Mouse (Mus musculus) kidney, embryonic 16.5 days (tissue): Measurements from ENCODE around the gene Gm8356. TPM values are rescaled to one million over a fixed set of nuclear protein-coding genes. Genes with fewer than 3 reads are reported as not detected.
"Not testable (repeated sequence)": the region's sequence is repeated elsewhere in the genome, so short reads cannot be mapped to it uniquely, and the experiment has no call there.

Experiments
- ATAC-seq: fragments of 200-750 bp; cut with Nextera tagmentation; 2 replicates; pipeline ENCODE4 v1.8.0; 2017; ENCODE audit warnings: moderate TSS enrichment; ENCODE audit not compliant: low FRiP score, low TSS enrichment
- H3K27ac ChIP-seq: fragments of 300-500 bp; sonication (generic); 2 replicates; pipeline ENCODE4 v1.5.1; 2014; ENCODE audit warnings: low read length
- H3K27me3 ChIP-seq: fragments of 300-500 bp; sonication (generic); 2 replicates; pipeline ENCODE4 v1.6.1; 2014; ENCODE audit warnings: low read length, control low read depth, mixed read lengths; ENCODE audit not compliant: insufficient read depth
- H3K36me3 ChIP-seq: fragments of 300-500 bp; sonication (generic); 2 replicates; pipeline ENCODE4 v1.6.1; 2014; ENCODE audit warnings: low read length, control low read depth, mixed read lengths; ENCODE audit not compliant: insufficient read depth
- H3K4me1 ChIP-seq: fragments of 300-500 bp; sonication (generic); 2 replicates; pipeline ENCODE4 v1.6.1; 2014; ENCODE audit warnings: low read length, control low read depth, mixed read lengths; ENCODE audit not compliant: insufficient read depth
- H3K4me2 ChIP-seq: fragments of 300-500 bp; sonication (generic); replicated peaks from 2 replicates; pipeline ENCODE4 v1.6.1; 2014; ENCODE audit warnings: low read depth, low read length
- H3K4me3 ChIP-seq: fragments of 300-500 bp; sonication (generic); 2 replicates; pipeline ENCODE4 v1.5.1; 2014; ENCODE audit warnings: mild to moderate bottlenecking, low read length
- H3K9ac ChIP-seq: fragments of 300-500 bp; sonication (generic); replicated peaks from 2 replicates; pipeline ENCODE4 v1.6.1; 2014; ENCODE audit warnings: low read length
- H3K9me3 ChIP-seq: fragments of 300-500 bp; sonication (generic); 2 replicates; pipeline ENCODE4 v1.6.1; 2016; ENCODE audit warnings: low read length, control low read depth
- WGBS: fragments of 180-500 bp; shearing (Covaris S2); extraction: QIAGEN DNeasy Blood & Tissue Kit; methylation state at CpG from one replicate; pipeline ENCODE4 v1.1.7; 2014; 5-methylcytosine and 5-hydroxymethylcytosine counted together
- polyA plus RNA-seq: library from polyadenylated mRNA; unstranded; fragments of >200 nt; fragmentation: Nextera tagmentation; extraction: Ambion mirVana; gene quantifications from 2 replicates; pipeline ENCODE4 v1.2.1, GENCODE M21; 2015

Gene Gm8356
- not detected in 2 replicates for polyA plus RNA-seq

DNA sequence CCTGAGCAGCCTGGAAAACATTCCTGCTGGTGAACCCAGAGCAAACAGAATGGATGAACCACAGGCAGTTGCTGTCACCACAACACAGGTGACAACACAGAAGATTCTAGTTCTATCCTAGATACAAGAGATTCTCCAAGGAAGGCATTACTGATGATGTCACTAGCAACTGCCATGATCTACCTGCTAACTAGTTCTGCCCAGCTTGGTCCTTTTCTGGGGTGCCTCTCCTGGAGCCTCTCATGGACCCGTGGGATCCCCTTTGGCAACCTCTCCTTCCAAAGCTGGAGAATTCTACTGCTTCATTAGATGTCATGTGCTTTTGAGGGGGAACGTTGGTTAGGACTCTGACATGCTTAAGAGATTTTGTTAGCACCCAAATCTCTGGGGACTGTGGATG is at the start of gene Gm8356:
Gene Gm8356 (minus strand): TSS at position 101 of the 400 bp plus-strand sequence.
- H3K4me3 ChIP-seq, H3K9me3 ChIP-seq, ATAC-seq, H3K27me3 ChIP-seq, H3K27ac ChIP-seq, H3K4me1 ChIP-seq, H3K4me2 ChIP-seq, H3K36me3 ChIP-seq, H3K9ac ChIP-seq: not testable (repeated sequence)
- WGBS, result no CpG with 5 or more reads among the region's 2 CpGs

DNA sequence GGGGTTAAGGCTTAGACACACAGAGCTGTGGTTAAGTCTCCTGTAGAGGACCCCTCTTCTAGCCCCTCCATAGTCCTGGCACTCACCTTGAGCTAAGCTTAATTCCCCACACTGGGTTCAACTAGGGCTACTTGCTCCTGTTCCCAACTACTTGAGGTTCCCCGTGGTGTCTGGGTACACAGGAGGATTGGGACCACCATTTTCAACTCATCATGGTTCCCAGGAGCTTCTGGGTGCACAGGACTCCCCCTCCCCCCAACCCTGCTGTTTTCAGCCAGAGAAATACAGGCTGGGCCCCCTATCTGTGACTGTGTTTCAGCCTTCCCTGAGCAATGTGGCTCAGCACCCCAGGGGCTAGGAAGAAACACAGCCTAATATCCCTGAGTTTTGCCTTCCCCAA is 50.8 kb downstream of the Gm8356 start:
- not testable (repeated sequence) for H3K4me3 ChIP-seq, H3K4me2 ChIP-seq, H3K27me3 ChIP-seq, H3K36me3 ChIP-seq, H3K4me1 ChIP-seq, H3K9me3 ChIP-seq, H3K27ac ChIP-seq, H3K9ac ChIP-seq, ATAC-seq
- 42% methylated on average over 1 of the region's 1 CpGs for WGBS

DNA sequence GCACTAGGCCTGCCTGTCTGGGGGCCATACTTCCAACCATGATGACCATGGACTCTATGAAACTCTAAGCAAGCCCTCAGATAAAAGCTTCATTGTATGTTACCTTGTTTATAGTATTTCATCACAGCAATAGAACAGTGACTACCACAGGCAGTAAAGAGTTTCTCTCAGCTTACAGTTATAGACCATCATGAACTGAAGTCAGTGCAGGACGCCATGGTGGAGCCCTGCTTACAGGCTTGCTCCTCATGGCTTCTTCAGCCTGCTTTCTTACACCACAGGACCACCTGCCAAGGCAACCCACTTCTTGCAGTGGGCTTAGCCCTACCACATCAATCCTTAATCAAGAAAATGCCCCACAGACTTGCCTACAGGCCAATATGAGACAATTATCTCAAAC is 51.5 kb downstream of the Gm8356 start:
- H3K27ac ChIP-seq, H3K4me3 ChIP-seq, H3K9ac ChIP-seq, H3K36me3 ChIP-seq, H3K27me3 ChIP-seq, H3K4me1 ChIP-seq, H3K4me2 ChIP-seq, ATAC-seq, H3K9me3 ChIP-seq: not testable (repeated sequence)
- no CpG with 5 or more reads among the region's 1 CpGs for WGBS

DNA sequence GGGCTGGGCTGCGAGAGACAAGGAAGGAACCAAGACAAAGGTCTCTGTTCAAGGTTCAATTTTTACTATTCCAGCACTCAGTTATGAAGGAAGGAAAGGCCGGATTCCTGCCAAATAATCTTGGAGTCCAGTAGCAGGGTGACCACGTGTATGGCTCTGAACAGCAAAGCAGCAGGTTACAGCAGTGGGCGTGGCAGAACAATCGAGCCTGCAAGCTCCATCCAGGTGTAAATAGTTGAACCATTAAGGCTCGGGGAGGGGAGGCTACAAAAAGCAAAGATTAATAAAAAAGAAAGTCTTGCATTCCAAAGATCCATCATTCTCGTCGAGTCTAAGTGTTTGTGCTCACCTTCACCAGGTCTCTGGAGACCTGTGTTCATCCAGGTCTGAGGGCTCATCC is 55.0 kb downstream of the Gm8356 start:
- H3K27me3 ChIP-seq, H3K36me3 ChIP-seq, H3K4me2 ChIP-seq, H3K9me3 ChIP-seq, ATAC-seq, H3K4me1 ChIP-seq, H3K9ac ChIP-seq, H3K27ac ChIP-seq, H3K4me3 ChIP-seq: not testable (repeated sequence)
- 73% methylated on average over 7 of the region's 8 CpGs for WGBS

Other genes with a start within 250 kb of the Gm8356 start
- gene Gm21103, start 232.4 kb downstream of the Gm8356 start, polyA plus RNA-seq, result not detected in 2 replicates
- gene Gm3618, start 193.6 kb downstream of the Gm8356 start, polyA plus RNA-seq, result not detected in 2 replicates
- gene Gm16440, start 147.0 kb downstream of the Gm8356 start, polyA plus RNA-seq, result not detected in 2 replicates
- gene Gm3591, start 124.8 kb downstream of the Gm8356 start, polyA plus RNA-seq, result 0.24 and 0.78 TPM in 2 replicates
- not detected in 2 replicates for gene Gm3594, start 92.7 kb downstream of the Gm8356 start, polyA plus RNA-seq
- 0.26 TPM in 1 of 2 replicates, not detected in the other for gene Gm3629, start 53.3 kb upstream of the Gm8356 start, polyA plus RNA-seq
- not detected in 2 replicates for gene Gm3460, start 85.1 kb upstream of the Gm8356 start, polyA plus RNA-seq
- gene Gm10251, start 146.9 kb upstream of the Gm8356 start, polyA plus RNA-seq, result 0.22 TPM in 1 of 2 replicates, not detected in the other
- not detected in 2 replicates for gene Gm8050, start 183.0 kb upstream of the Gm8356 start, polyA plus RNA-seq
- gene Gm3636, start 205.0 kb upstream of the Gm8356 start, polyA plus RNA-seq, result 2.6 and 2.7 TPM in 2 replicates
- not detected in 2 replicates for gene Gm8362, start 237.1 kb upstream of the Gm8356 start, polyA plus RNA-seq